Mouse (Mus musculus) right cerebral cortex, adult 2 months (tissue): ENCODE data around the gene Rbck1.
"Not testable (repeated sequence)": the region's sequence is repeated elsewhere in the genome, so short reads cannot be mapped to it uniquely, and the experiment has no call there.

Experiments
- DNase-seq, 2 experiments: peaks; one replicate each; pipeline ENCODE4 v3.0.0; 2021 to 2022; ENCODE audit warnings: low spot score in 2 of 2

Rbck1 gene

GRCm38 (mm10) chr2:152302862-152303261 is 29.6 kb downstream of the Rbck1 start:
- peak; percentile 44 for DNase-seq

- no peak for DNase-seq
Measured at GRCm38 (mm10) chr2:152294541-152294940, 37.9 kb downstream of the Rbck1 start.

GRCm38 (mm10) chr2:152293727-152294475 is 38.6 kb downstream of the Rbck1 start, which contains the start of gene Tbc1d20:
TSS of gene Tbc1d20 (plus strand) at chr2:152293828.
- DNase-seq: peak; percentile 88 to 91

- DNase-seq: no peak
Measured at GRCm38 (mm10) chr2:152293179-152293726, 39.2 kb downstream of the Rbck1 start.

GRCm38 (mm10) chr2:152292475-152292874 is 40.0 kb downstream of the Rbck1 start:
- no peak for DNase-seq

GRCm38 (mm10) chr2:152289623-152290022 is 42.8 kb downstream of the Rbck1 start:
- not testable (repeated sequence) for DNase-seq

GRCm38 (mm10) chr2:152288046-152288445 is 44.4 kb downstream of the Rbck1 start:
- no peak for DNase-seq

- DNase-seq: no peak
Measured at GRCm38 (mm10) chr2:152287560-152287959, 44.9 kb downstream of the Rbck1 start.

- no peak for DNase-seq
Measured at GRCm38 (mm10) chr2:152281407-152281806, 51.0 kb downstream of the Rbck1 start.

- DNase-seq: no peak
Measured at GRCm38 (mm10) chr2:152273639-152274038, 58.8 kb downstream of the Rbck1 start.
